Mouse (Mus musculus) gastrocnemius, adult 18-20 months (tissue): ENCODE data around the gene Tdgf1. TPM values are rescaled to one million over a fixed set of nuclear protein-coding genes. Genes with fewer than 3 reads are reported as not detected.

Source experiments
- DNase-seq: peaks from one replicate; pipeline ENCODE4 v3.0.0; 2021; ENCODE audit warnings: low spot score
- microRNA-seq: library from miRNA; unstranded; fragments of <30 nt; microRNA quantifications from one replicate; pipeline ENCODE4 v1.2.0, GENCODE M21; 2021
- total RNA-seq, 2 experiments: library from RNA; stranded (reverse); gene quantifications; 2 replicates each; pipeline ENCODE4 v1.2.3; 2021

The Tdgf1 gene
- total RNA-seq, 2 experiments from 2014 or later: not detected

DNA sequence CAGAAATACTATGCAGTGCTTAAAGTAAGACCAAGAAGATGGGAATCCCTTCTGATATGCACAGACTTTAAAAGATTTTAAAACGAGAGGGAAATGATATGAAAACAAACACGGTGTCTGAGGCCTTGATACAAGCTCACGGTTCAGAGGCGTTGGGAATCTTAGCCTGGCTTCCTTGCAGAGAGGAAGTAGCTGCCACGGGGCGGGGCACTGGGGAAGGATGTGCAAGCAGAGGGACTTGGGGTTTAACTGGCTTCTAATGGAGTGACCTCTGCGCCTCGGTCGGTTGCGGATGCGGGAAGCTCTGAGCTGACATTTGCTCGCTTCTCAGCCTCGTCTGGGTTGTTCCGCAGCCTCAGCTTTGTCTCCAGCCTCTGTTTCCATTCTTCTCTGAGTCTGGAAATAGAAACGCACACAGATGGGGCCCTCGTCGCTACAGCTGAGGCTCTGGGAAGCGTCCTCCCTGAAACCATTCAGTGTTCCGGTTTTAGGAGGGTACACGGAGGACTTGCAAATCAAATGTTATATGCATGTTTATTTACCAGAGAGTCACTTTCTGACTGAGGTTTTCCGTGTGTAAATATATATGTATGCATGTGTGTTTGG lies 31.2 kb downstream of the Tdgf1 start:
- DNase-seq: no peak

DNA sequence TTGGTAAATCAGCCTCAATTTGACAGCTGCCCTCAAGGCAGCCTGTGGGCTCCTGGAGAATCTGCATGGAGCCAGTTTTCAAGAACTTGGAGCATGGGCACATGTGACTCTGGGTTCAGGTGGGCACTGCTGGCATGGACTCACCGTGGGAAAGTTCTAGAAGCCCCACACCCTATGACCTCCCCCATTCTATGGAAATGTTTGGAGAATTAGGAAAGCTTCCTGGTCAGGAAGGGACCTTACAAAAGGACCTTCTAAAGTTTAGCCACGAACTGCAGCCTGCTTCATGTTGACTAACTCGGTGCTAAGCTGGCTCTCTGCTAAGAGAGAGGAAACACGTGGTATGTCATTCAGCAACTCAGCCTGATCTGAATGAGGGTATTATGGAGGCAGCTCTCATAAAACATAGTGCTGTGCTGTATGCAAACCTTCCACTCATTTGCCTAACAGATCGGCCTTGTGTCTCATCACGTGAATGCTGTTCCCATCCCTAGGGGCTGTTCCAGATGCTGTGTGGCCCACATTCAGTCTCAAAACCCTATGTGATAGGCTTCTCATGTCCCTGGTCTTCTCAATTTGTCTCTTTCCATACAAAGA lies 36.5 kb downstream of the Tdgf1 start:
- no peak for DNase-seq

DNA sequence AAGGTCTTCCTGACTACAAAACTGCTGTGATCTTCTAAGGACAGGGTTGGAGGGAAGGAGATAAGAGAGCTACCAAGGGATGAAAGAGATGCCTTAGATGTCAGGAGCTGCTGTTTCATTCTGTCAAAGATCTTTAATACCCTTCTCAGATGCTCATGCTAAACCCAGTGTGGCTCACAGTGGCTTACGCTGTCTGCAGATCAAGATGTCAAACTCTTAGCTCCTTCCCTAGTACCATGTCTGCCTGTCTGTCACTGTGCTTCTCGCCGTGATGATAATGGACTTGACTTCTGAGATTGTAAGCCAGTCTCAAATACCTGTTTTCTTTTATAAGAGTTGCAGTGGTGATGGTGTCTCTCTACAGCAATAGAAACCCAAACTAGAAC lies 37.3 kb downstream of the Tdgf1 start:
- DNase-seq: no peak

DNA sequence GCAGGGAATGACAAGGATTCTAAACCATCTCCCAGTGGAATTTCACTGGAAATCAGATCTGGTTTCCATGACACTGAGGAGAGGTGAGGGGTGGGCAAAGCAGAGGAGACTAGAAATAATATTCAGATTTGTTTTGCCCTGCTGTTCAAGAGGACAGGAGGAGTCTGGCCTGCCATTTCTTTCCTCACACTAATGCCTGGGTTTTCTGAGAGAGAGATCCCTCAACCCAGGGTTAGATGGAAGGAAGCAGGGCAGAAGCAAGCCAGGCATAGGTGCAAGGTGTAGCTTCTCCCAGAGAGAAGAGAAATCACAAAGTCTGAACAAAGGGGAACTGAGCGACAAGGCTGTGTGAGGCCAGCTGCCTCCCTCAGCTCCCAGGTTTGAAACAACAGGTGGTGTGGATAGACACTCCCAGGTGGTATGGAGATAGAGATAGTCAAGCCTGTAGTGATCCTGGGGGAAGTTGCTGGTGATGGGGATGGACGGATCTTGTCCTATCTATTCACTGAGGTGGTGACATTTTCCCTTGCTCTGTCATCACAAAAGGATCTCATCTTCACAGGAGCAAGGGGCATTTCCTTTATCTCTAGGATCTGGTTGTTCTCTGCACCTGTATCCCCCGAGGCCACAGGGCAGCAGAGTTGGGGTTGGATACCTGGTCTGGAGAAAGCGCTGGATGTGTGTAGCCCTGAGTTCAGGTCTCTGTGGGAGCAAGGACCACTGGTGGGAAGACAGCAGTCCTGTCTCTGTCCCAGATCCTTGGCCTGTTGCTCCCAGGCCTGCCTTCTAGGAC lies 37.9 kb downstream of the Tdgf1 start:
- DNase-seq: no peak

DNA sequence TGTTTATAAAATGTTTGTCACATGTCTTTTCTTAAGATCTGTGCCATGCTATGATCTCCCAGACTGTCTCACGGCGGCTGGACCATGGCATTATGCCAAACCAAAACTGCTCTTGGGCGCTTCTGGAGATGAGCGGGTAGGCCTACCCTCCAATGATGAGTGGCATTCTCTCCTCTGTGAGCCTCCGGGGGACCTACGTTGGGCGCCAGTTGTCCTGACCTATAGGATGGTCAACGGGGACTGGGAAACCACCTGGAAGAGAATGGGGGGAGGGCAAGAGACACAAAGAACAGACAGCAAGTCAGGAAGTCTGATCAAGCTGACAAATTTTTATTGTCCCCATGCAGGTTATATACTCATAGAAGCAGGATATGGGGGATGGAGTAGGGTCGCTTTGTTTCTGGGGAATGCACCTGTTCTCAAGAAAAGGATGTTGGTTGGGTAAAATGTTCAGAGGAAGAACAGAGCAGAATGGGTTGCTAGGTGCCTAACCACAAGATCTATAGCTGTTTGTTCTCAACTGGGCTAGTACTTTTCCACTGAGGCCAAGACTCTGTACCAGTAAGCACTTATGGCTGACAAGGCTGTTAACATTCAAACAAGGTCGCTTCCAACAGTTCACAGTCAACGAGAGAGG lies 38.6 kb downstream of the Tdgf1 start:
- DNase-seq: no peak

DNA sequence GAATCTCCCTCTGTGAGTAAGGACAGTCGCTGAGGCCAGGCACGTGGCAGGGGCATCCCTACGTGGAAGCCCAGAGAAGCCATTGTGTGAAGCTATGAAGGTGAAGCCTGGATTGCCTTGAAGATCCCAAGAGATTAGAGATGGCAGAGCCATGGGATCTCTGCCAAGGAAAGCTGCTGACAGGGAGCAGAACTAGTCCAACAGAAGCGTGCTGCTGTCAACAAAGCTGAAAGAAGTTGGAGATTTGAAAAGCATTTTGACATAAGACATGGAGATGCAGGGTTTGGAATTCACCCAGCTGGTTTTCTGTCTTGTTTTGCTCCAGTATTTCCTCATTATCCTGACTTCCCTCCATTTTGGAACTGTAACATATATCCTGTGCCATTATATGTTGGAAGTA lies 43.7 kb downstream of the Tdgf1 start:
- DNase-seq: no peak

DNA sequence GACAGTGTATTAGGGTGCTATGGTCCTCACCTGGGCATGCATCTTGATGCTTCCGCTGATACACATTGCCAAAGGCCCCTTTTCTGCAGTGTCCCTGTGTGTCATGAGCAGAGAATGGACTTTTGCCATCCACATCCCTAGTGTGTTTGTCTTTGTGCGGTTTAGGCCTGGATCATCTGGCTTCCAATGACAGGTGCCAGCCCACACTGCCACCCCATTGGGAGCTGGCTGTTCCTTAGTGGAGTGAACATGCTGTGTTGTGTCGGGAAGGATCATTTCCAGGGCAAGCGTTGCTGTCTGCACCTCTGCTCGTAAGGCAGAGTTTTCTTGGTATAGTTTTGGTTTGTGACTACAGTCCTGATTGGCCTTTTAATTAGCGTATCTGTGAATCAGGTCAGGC lies 44.8 kb downstream of the Tdgf1 start:
- no peak for DNase-seq

DNA sequence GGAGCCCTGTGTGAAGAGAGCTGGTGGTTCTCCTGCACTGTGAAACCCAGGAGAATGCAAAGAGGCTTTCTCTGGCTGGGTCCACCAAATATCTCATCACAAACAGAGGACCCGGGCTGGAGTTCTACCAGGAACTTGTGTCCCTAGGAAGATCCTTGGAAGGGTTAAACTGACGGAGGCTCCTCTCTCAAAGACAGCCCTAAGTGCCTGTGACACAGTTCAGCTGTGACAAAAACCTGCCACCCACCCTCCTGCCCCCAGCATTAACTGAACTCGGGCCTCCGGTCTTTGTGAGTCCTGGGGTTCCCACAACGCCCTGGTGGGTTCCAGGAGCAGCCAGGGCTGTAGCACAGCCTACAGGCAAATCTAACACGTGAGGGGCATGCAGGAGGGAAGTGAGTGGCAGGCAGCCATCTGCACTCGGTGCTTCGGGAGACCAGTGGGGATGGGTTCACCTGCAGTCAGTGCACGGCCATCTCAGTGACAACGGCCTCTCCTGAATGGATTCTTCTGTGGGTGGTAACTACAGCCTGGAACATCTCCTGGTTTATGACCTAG lies 46.4 kb downstream of the Tdgf1 start:
- no peak for DNase-seq

DNA sequence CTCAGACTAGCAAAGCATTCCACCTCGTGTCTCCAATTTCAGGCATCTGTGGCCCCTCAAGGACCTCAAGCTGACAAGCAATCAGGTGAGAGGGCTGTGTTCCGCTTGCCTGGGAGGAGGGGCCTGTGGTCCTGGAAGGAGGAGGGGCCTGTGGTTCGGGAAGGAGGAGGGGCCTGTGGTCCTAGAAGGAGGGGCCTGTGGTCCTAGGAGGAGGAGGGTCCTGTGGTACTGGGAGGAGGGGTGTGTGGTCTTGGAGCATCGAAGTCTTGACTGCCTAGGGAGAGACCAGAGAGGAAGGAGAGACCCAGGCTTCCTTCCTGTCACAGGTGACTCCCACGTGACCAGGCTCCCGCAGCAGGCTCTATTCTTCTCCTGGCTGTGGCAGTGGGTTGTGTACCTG lies 49.4 kb downstream of the Tdgf1 start:
- DNase-seq: no peak

DNA sequence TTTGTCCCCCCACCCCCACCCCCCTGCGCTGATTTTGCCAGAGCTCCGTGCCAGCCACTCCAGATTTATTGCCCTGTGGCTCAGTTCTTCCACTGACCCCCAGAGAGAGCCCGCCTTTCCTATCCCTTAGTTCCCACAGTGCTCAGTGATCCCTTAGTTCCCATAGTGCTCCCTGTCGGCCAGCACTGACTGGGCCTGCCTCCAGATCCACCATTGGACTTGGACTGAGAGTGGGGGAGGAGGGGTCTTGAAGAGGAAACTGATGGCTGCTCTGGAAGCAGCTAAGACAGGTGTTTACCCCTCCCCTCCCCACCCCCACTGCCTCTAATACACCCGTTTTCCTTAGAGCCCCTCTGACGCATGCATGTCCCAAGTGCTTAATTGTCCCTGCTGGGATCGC lies 50.0 kb downstream of the Tdgf1 start:
- DNase-seq: no peak

DNA sequence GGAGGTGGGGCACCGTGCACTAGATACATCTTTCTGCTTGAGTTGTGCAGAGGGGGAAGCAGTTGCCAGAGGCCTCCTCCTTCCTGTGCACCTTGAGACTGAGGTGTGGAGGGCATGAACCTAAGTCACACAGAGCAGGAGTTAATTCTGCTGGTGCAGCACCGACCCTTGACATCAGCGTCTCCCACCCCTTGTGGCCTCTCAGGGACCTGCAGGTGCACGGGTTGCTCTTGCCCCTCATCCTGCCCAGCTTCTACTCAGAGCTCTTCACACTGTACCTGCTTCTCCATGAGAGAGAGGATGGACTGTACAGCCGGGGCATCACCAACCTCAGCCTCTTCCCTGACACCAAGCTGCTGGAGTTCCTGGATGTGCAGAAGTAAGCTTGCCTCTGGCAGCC lies 50.5 kb downstream of the Tdgf1 start:
- DNase-seq: no peak

DNA sequence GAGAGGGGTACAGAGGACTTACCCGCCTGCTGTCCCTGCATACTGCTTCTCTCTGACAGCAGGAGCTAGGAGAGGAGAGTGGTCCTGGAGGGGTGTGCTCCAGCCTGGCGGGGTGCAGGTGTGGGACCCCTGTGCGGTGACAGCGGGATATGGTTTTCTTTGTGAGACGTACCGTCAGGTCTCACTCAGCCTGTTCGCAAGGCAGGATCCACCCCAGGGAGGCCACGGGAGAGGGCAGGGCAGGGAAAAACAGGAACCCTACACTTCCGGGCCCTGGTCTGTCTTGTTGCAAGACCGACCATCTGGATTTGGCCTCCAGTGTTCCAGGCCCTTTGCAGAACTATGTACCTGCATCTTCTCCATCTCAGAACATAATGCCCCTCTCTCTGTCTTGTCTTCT lies 52.5 kb downstream of the Tdgf1 start:
- no peak for DNase-seq

DNA sequence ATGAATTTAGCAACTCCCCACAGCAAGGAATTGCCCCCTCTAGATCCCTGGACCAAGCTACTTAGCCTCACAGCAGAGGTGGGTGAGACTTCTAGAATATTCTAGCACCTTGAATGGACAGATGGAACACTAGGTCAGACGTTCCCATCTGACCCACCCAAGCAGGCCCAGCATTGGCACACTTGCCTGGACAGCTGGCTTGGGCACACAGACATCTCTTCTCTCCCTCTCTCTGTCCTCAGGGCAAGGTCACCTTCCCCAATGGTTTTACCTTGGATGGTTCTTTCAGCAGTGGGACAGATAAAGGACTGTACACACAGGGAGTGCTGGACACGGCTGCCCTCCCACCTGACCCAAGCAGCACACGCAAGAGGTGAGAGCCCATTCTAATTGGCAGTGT lies 53.4 kb downstream of the Tdgf1 start:
- DNase-seq: no peak

DNA sequence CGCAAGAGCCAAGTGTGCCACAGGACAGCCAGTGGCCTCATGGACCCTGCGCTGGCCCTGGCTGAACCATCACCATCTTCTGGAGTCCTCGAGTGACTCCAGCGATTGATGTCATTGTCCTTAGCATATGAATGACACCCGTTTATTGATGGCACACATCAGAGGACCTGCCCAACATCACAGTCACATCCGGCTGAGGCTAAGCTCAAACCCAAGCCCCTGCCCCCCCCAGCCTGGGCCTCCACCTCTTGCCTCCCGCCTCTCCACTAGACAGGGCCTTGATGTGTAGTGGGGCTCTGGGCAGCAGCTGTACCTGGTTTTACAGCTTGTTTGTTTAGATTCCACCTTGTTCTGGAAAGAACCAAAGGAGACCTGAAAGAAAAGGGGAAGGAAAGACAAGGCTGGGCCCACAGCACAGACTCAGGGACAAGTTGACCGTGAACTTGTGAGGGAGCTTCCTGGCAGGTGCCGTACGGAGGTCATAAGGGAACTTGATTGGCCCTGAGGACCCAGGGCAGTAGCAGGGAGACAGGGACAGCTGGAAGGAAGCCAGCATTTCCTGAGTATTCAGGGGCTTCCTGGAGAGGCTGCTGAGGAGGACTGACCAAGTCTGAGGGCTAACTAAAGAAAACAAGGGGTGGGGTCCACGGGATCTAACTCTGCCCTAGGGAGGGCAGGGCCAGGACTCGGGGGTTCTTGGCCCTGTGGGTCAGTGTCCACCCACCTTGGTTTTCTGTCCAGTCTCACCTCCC lies 54.7 kb downstream of the Tdgf1 start:
- no peak for DNase-seq

DNA sequence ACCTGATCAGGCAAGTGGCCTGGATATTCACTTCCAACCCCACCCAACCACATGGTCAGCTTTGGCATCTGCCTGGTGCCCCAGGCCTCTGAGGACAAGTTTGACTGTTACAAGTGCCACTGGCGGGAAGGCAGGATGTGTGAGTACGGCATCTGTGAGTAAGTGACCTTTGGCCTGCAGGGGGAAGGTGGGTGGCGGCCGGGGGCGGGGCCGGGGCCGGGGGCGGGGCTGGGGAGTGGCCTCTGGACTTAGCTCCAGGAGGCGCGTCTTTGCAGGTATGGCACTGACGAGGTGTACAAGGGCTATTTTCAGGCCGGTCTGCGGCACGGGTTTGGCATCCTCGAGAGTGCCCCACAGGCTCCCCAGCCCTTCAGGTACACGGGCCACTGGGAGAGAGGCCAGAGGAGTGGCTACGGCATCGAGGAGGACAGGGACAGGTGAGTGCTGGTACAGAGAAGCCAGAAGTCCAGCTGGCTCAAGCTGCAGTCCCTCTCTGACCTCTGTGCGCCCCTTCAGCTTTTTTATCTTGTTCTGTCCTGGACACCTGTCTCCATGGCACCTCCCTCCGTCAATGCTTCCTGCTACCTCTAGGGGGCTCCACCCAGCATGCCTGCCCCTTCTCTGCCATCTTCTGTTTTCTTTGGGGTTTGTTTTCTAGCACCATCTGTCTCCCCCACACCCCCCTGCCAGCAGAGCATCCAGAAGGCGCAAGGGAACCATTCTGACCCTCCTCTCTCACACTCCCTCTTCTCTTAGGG lies 55.8 kb downstream of the Tdgf1 start:
- DNase-seq: no peak

Small RNA genes within 50 kb of the gene (microRNA-seq; reads per million reads assigned to microRNA genes)
- not detected for gene Gm24269

Other genes with a start within 250 kb of the Tdgf1 start
- gene Myl3, start 204.3 kb downstream of the Tdgf1 start, total RNA-seq: 100 to 1,000 TPM; 624 to 860 TPM
- 1 to 10 TPM in 1 of 2 experiments, under 1 TPM in 1; 0.82 to 1.1 TPM for gene Pth1r, start 199.0 kb downstream of the Tdgf1 start, total RNA-seq
- gene Prss42, start 148.0 kb downstream of the Tdgf1 start, total RNA-seq: not detected
- gene Prss44, start 132.2 kb downstream of the Tdgf1 start, total RNA-seq: not detected
- not detected for gene Prss43, start 119.5 kb downstream of the Tdgf1 start, total RNA-seq
- gene Prss45, start 111.6 kb downstream of the Tdgf1 start, total RNA-seq: not detected
- not detected for gene Prss46, start 101.7 kb downstream of the Tdgf1 start, total RNA-seq
- gene Prss50, start 88.2 kb downstream of the Tdgf1 start, total RNA-seq: not detected
- gene Als2cl, start 66.3 kb downstream of the Tdgf1 start, total RNA-seq: 1 to 10 TPM; 4.2 to 4.7 TPM
- 1 to 10 TPM in 1 of 2 experiments, under 1 TPM in 1; 0.91 to 1.0 TPM for gene Tmie, start 66.0 kb downstream of the Tdgf1 start, total RNA-seq
- gene Fam240a, start 29.3 kb downstream of the Tdgf1 start, total RNA-seq: 1 to 10 TPM; 1.2 TPM
- gene Lrrc2, start 5.4 kb upstream of the Tdgf1 start, total RNA-seq: 100 to 1,000 TPM in 1 of 2 experiments, 10 to 100 TPM in 1; 82.8 to 112 TPM
- 1 to 10 TPM in 1 of 2 experiments, under 1 TPM in 1; 0.94 to 2.4 TPM for gene Rtp3, start 44.4 kb upstream of the Tdgf1 start, total RNA-seq
- gene Ltf, start 73.1 kb upstream of the Tdgf1 start, total RNA-seq: under 1 TPM in 1 of 2 experiments, not detected in 1; 0.07 TPM
- 1 to 10 TPM; 7.7 to 7.9 TPM for gene Ccrl2, start 111.4 kb upstream of the Tdgf1 start, total RNA-seq
- gene Lrrfip2, start 171.4 kb upstream of the Tdgf1 start, total RNA-seq: 10 to 100 TPM; 72.4 to 82.2 TPM